Mouse (Mus musculus) adrenal gland (tissue): Measurements from ENCODE around the gene Etfb.

Experiments used
- intact Hi-C: fragments of 180-260 bp; cut with DNase I; formaldehyde crosslinking; loops from one replicate; pipeline ENCODE4 v1.15.1; 2025

Gene Etfb

DNA sequence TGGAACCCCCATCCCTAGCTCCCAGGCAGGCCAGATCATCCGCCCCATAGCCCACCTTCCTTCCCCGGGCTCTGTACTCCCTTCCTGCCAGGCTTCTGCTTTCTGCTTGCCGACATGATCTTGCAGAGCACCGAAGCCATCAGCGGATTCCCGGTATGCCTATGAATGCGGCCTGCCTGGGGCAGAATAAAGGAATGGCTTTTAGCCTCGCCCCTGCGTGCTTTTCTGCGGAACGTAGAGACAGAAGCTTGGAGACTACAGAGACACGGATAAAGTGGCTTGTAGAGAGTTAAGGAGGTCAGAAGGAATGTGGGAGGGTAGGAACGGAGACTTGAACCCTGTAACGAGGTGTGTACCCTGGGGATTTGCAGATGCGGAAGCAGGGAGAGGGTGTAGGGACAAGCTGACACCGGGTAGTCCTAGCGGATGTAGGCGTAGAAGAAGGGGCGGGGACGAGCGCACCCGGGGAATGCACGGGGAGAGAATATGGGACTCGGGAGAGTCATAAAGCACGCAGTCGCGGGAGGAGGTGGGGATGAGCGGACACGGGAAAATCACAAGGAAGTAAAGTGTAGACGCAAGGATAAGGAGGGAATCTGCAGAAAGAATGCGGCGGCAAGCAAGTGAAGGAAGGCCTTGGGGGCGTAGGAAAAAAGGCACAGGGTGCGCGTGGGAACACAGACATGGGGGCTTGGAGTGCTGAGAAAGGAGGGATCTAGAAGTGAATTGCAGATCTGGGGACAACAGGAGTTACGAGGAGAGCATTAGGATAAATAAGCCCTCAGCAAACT is 562 bp upstream of the Etfb start:
- intact Hi-C loops = loop anchor here (5.0 to 10.0 kb wide), 2 partner anchors 134 to 139 kb away; partner anchors contain the start of gene Zfp719

DNA sequence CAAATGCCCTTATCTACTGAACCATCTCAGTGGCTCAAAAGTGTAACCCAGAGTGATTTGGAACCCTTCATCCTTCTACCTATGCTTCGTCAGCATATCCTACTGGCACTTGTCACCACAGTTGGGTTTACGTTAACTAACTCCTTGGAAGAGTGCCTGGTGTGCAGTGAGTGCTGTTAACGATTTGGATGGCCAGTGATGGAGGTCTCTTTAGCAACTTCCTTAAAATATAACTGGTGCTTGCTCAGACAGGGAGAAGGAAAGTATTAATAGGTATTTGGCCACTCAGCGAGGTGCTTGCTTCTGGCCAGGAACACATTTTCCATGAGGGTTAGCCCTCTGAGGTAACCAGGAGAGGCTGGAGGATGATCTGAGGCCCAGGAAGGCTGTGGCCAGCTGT is 3.9 kb downstream of the Etfb start:
- intact Hi-C loops = loop anchor here (10.0 kb wide), 1 partner anchor 143 kb away; no protein-coding TSS in a partner anchor

DNA sequence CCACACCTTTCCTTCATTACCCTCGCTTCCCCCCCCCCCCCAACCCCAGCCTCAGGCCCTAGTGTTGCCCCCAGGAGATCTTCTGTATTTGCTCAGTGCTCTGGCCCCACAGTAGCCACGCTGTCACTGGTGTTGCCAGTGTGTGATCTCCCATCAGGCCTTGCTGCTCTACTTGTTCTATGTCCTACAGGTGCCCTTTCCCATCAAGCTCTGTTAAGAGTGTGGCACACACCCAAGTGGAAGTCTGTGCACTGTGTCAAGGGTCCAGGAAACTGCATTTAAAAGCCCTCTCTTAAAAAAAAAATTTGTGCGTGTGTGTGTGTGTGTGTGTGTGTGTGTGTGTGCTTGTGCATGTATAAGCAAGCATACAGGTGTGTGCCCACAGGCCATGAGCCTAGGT is 4.4 kb downstream of the Etfb start:
- intact Hi-C loops = loop anchor here (10.0 kb wide), 1 partner anchor 143 kb away; no protein-coding TSS in a partner anchor

GRCm38 (mm10) chr7:43449811-43450210 is 5.9 kb downstream of the Etfb start:
- intact Hi-C loops = loop anchor here (10.0 kb wide), 1 partner anchor 145 kb away; no protein-coding TSS in a partner anchor

- intact Hi-C loops = no loop called here
Observed at GRCm38 (mm10) chr7:43451726-43452125, 7.8 kb downstream of the Etfb start.

GRCm38 (mm10) chr7:43452609-43453008 is 8.7 kb downstream of the Etfb start:
- intact Hi-C loops = no loop called here

DNA sequence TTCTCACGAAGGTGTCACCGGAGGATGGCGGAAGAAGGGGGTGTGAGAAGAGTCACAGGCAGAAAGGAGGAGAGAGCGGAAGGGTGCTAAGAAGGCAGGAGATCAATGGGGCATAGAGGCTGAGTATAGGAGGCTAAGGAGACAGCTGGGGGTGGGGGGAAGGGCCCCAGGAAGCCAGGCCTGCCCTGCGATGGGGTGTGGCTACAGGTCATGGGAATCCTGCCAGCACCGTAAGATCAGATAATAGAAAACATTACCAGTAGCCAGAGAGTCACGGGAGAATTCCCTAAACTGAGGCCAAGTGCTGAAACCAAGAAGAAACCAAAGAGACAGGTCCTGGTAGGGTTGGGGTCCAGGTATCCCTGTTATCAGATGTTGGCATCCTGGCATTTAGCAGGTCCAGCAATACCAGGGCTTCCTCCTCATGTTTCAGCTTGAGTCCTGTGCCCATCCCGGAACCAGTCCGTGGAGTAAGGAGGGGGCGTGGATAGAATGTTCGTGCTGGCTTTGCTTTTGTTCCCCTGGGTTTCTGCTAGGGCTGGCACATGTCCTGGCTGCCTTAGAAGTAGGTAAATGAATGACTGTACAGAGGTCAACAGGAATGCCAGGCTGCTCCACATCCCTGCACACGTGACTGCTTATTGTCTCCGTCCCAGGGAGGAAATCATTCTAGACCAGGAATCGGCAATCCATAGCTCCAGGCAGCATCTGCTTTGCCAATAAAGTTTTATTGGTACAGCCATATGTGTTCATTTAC is 9.9 kb downstream of the Etfb start:
- intact Hi-C loops = no loop called here

DNA sequence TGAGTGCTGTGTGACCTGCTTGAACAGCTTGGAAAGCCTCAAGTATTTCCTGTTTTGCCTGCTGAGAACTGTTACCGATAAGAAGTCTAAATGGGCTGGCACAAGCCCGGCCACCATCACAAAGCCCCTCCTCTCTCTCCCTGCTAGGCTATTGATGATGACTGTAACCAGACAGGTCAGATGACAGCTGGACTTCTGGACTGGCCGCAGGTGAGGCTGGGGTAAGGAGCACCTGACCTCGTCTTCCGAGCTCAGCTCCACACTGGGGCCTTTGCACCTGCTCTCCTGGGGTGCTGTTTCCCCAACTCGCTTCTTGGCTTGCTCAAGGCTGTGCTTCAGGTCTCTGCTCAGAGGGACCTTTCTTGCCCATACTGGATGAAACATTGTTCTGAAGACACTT is 10.5 kb downstream of the Etfb start:
- intact Hi-C loops = no loop called here

DNA sequence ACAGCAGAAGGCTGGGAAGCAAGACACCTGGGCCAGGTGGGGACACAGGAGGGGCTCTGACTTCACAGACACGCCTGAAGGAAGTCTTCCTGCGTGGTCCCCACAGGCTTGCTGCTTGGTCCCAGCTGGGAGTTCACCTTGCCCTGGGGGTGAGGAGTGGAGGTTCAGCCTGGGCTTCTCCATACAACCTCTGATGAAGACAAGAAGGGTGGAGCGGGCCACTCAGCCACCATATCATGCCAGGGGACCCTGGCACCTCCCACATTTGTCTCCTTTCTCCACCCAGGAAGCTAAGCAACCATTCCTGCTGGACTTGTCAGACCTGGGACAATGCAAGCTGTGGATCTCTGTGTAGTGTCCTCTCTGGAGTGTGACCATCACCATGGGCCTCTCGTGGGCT is 19.0 kb downstream of the Etfb start, which contains the start of gene Vsig10l:
Gene Vsig10l (plus strand): TSS at position 301 of the 400 bp plus-strand sequence.
- intact Hi-C loops = no loop called here

DNA sequence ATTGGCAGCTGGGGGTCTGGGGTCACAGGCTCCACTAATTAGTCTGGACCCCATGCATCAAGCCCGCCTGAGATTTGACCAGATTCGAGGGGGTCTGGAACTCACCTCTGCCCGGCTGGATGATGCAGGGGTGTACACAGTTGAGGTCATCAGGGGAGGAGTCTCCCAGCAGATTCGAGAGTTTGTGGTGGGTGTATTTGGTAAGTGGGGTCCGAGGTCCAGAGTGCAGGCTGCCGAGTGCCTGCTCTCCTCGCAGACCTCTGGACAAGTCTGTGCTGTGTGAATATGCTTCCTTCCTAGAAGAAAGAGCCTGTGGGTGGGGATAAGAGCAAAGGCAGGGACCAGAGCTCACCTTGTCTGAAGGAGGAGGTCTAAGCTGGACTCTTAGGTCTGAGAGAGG is 20.1 kb downstream of the Etfb start:
- intact Hi-C loops = no loop called here

- intact Hi-C loops = no loop called here
Observed at GRCm38 (mm10) chr7:43464864-43465343, 21.0 kb downstream of the Etfb start.

DNA sequence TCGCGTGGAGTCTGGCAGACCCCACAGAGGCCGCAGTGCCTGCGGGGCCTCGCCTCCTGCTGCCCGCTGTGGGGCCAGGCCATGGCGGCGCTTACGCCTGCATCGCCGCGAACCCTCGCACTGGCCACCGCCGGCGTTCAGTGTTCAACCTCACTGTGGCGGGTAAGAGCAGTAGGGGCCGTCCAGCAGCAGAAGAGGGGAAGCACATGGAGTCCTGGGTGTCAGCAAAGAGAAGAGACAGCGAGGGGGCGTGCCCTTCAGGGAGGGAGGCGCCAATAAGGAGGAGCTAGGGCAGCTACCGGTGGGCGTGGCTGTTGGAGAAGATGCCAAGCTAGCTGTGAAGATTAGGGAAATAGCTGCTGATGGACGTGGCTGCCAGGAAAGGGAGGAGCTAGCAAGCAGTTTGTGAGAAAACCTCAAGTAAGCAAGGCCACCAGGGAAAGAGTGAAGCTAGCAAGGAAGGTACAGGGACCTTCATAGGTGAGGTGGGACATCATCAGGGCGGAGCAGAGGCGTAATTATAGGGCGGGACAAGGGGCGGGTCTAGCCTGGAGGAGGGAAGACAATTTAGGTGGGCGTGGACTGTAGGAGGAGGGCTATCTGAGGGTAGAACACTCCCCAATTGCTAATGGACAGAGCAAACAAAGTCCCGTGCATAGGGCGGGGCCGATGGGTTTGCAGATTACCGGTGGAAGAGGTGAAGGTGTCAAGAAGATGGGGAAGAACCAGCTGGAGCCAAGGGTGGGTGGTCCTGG is 21.6 kb downstream of the Etfb start:
- intact Hi-C loops = loop anchor here (2.0 kb wide), 1 partner anchor 43 kb away; no protein-coding TSS in a partner anchor

DNA sequence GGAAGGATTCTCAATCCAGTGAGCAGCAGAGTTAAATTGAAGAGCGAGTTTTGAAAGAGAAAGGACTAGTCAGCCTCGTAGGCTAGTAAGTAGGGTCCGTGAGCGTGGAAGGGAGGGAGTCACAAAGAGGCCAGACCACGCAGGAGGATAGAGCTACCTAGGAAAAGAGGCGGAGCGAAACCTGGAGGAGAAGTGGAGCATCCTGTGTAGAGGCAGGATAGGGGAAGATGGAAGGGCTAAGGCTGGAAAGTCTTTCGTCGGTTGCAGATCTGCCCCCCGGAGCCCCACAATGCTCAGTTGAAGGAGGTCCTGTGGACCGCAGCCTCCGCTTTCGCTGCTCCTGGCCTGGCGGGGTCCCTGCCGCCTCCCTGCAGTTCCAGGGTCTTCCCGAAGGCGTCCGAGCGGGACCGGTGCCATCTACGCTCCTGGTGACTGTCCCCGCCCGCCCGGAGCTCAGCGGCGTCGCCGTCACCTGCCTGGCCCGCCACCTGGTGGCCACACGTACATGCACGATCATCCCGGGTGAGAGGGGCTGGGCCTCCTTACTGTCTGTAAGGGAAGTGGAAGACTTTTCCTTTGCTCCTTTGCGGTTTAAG is 22.3 kb downstream of the Etfb start:
- intact Hi-C loops = loop anchor here (2.0 kb wide), 1 partner anchor 43 kb away; no protein-coding TSS in a partner anchor

GRCm38 (mm10) chr7:43470373-43470772 is 26.5 kb downstream of the Etfb start:
- intact Hi-C loops = no loop called here

GRCm38 (mm10) chr7:43475706-43476105 is 31.8 kb downstream of the Etfb start:
- intact Hi-C loops = no loop called here

- intact Hi-C loops = no loop called here
Observed at GRCm38 (mm10) chr7:43476376-43476775, 32.5 kb downstream of the Etfb start.

DNA sequence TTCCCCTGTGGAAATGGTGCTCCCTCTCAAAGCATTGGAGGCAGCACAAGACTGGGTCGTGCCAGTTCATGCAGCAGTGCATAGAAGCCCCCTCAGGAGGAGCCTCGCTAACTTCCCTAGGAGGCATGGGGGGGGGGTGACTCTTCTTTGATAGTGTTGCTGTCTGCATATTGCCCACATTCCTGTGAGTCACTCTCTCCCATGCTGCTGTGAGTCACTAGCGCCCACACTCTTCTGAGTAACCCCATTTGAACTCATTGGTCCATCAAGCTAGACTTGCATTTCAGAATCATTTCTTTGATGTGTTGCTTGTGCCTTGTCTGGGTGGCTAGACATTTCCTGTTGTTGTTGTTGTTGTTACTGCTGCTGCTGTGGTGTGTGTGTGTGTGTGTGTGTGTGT is 37.3 kb downstream of the Etfb start:
- intact Hi-C loops = no loop called here

GRCm38 (mm10) chr7:43482090-43482716 is 38.3 kb downstream of the Etfb start:
- intact Hi-C loops = no loop called here

- intact Hi-C loops = no loop called here
Observed at GRCm38 (mm10) chr7:43483236-43483635, 39.4 kb downstream of the Etfb start.

DNA sequence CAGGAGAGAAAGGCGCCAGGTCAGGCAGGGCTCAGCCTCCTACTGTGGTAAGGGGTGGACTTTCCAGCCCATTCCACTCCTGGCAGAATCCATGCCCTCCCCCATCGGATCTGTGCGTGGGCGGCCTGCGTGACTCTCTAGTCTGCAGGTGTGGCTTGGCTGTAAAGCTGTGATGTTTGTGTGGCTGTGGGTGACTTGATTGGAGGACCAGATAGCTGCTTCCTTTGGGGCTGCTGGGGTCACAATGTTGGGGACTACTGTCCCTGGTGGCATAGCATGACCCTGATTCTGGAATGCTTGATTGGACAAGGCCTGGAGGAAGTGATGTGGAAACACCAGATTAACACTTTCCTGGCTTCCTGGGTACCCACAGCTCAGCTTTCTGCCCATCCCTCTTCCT is 44.8 kb downstream of the Etfb start:
- intact Hi-C loops = no loop called here
